Mouse (Mus musculus): ENCODE results near the gene Pithd1. TPM values are rescaled to one million over a fixed set of nuclear protein-coding genes. Genes with fewer than 3 reads are reported as not detected.

Pithd1 gene
- polyA plus RNA-seq, 1 experiment from 2014 or later = 57.0 TPM

DNA sequence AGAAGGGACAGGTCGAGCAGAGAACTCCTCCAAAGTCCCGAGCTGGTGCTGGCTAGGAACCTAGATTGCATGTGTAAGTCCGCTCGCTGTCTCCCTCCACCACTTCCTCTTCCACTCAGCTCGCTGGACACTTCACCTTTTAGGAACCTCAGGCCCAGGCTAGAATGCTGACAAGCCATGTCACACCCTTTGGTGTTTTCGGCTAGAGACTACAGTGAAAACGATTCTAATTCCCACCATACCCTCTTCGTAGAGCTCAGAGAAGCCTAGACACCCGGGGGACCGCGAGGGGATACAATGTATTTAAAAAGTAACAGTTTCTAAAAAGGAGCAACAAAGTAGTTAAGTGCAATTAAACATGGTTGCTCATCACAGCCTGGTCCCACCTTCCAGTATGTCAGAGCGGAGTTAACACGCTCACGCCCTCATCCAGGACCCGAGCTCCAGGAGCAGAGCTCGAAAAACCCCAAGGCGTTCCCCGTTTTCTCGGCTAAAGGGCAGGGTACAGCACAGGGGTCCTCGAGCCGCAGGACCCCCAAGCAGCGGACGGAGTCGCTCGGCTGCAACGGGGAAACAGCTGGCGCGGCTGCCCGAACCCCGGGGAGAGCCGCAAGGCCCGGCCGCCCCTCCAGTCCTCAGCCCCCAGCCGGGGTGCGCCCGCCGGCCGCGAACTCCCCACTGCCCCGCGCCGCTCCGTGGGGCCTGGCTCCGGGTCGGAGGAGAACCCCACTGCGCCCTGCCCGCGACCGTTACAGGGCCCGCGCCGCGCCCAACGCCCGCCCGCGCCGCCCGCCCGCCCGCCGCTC is 33.9 kb upstream of the Pithd1 start:
- H3K4me3 ChIP-seq = peak overlapping the region; percentile 100
- peaks cover 13% of the 10 kb centered on the region for H3K4me1 ChIP-seq
- ATAC-seq (ENCODE audit: low FRiP score, low read depth) = peak; percentile 75
- under 1% methylated on average over 36 of the region's 62 CpGs for WGBS
- peak overlapping the region; percentile 86 for H3K27ac ChIP-seq
- no peaks in the 10 kb centered on the region for H3K9me3 ChIP-seq
- no peaks in the 10 kb centered on the region; the same call in 1 of the 2 replicates for H3K36me3 ChIP-seq
- H3K4me2 ChIP-seq (replicated peaks) = peak overlapping the region; percentile 97
- peak overlapping the region; percentile 99 for H3K9ac ChIP-seq
- H3K27me3 ChIP-seq = no peaks in the 10 kb centered on the region

GRCm38 (mm10) chr4:136016059-136016602 is 29.1 kb upstream of the Pithd1 start:
- H3K4me1 ChIP-seq = peaks cover 13% of the 10 kb centered on the region

DNA sequence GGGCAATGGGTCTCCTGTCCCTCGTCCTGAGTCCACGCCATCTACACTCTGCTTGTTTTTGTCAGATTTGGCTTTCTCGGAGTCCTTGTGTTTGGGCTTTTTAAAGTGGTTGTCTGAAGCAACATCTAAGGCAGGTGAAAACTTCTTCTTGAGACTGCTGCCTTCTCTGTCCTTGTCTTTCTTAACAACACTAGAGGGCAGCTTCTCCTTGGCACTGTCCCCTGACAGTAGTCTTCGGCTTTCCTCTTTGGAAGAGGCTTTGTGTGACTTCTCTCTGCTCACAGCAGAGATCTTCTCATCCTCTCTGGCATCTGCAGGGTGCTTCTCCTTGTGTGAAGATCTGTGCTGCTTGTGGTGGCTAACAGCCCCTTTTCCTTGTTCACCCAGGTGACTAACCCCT is 23.5 kb upstream of the Pithd1 start:
- Histone ChIP-seq H3K36me3 (peaks cover 80% of the 10 kb centered on the region), H3K27me3 (no peaks in the 10 kb centered on the region), H3K4me3 (no peak overlapping the region), H3K4me1 (no peaks in the 10 kb centered on the region), H3K9ac (no peak overlapping the region), H3K9me3 (no peaks in the 10 kb centered on the region), H3K4me2 (replicated peaks) (no peak overlapping the region), H3K27ac (no peak overlapping the region)
- no peak for ATAC-seq (ENCODE audit: low FRiP score, low read depth)
- 96% methylated on average over 4 of the region's 4 CpGs for WGBS

More at GRCm38 (mm10) chr4:136016059-136016602, 29.1 kb upstream of the Pithd1 start:
- no peak overlapping the region for H3K4me3 ChIP-seq
- ATAC-seq (ENCODE audit: low FRiP score, low read depth) = no peak
- H3K27ac ChIP-seq = no peak overlapping the region
- WGBS = 74% methylated on average over 3 of the region's 3 CpGs
- no peak overlapping the region for H3K4me2 ChIP-seq (replicated peaks)
- no peak overlapping the region for H3K9ac ChIP-seq
- peaks cover 28% of the 10 kb centered on the region for H3K36me3 ChIP-seq
- H3K27me3 ChIP-seq = no peaks in the 10 kb centered on the region
- no peaks in the 10 kb centered on the region for H3K9me3 ChIP-seq

GRCm38 (mm10) chr4:136008782-136009447 is 21.9 kb upstream of the Pithd1 start:
- WGBS = 94% methylated on average over 8 of the region's 8 CpGs
- Histone ChIP-seq H3K4me1 (no peaks in the 10 kb centered on the region), H3K4me2 (replicated peaks) (no peak overlapping the region), H3K27me3 (no peaks in the 10 kb centered on the region), H3K27ac (no peak overlapping the region), H3K9me3 (no peaks in the 10 kb centered on the region), H3K36me3 (peaks cover 94% of the 10 kb centered on the region), H3K4me3 (no peak overlapping the region), H3K9ac (no peak overlapping the region)
- ATAC-seq (ENCODE audit: low FRiP score, low read depth) = no peak

DNA sequence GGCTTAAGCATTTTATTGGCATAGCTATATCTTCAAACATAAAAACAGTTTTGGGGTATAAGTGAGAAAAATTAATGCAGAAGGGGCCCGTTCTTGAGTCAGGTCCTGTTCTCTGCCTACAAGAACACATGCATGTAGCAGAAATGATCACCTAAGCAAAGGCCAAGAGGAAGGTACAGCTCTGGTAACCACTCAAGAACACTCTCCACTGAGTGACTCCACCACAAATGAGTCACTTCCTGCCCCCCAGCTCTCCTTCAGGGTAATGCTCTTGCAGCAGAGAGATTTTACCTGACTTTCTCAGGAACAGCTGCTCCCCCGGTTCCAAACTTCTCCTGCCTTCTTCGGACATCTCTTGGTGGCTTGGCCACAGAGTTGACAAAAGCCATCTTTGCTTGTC is 19.8 kb upstream of the Pithd1 start:
- H3K4me3 ChIP-seq = no peak overlapping the region
- no peaks in the 10 kb centered on the region for H3K9me3 ChIP-seq
- no peaks in the 10 kb centered on the region for H3K27me3 ChIP-seq
- no peak overlapping the region for H3K4me2 ChIP-seq (replicated peaks)
- no peak overlapping the region for H3K27ac ChIP-seq
- no peak for ATAC-seq (ENCODE audit: low FRiP score, low read depth)
- H3K4me1 ChIP-seq = no peaks in the 10 kb centered on the region
- 94% methylated on average over 3 of the region's 3 CpGs for WGBS
- peaks cover 96% of the 10 kb centered on the region for H3K36me3 ChIP-seq
- no peak overlapping the region for H3K9ac ChIP-seq

DNA sequence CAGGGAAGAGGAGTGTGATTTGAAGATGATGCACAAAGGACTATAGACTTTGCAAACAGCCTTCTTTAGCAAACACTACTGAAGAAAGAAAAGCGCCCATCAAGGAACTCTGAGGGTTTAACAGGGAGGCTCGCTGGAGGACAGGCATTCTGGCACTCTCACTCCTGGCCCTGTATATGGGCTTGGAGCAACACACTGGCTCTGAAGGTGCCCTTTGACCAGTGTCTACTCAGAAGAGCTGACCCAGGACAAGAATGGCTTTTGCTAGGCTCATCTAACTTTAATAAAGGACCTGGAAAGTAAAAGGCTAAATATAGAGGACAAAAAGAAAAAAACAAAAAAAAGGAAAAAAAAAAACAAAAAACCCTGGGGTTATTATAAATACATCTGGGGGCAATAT is 17.9 kb upstream of the Pithd1 start:
- Histone ChIP-seq H3K9me3 (no peaks in the 10 kb centered on the region), H3K4me3 (no peak overlapping the region), H3K27me3 (no peaks in the 10 kb centered on the region), H3K4me2 (replicated peaks) (no peak overlapping the region), H3K9ac (no peak overlapping the region), H3K4me1 (no peaks in the 10 kb centered on the region), H3K36me3 (peaks cover 84% of the 10 kb centered on the region), H3K27ac (no peak overlapping the region)
- ATAC-seq (ENCODE audit: low FRiP score, low read depth) = no peak
- WGBS = 95% methylated on average over 2 of the region's 2 CpGs

DNA sequence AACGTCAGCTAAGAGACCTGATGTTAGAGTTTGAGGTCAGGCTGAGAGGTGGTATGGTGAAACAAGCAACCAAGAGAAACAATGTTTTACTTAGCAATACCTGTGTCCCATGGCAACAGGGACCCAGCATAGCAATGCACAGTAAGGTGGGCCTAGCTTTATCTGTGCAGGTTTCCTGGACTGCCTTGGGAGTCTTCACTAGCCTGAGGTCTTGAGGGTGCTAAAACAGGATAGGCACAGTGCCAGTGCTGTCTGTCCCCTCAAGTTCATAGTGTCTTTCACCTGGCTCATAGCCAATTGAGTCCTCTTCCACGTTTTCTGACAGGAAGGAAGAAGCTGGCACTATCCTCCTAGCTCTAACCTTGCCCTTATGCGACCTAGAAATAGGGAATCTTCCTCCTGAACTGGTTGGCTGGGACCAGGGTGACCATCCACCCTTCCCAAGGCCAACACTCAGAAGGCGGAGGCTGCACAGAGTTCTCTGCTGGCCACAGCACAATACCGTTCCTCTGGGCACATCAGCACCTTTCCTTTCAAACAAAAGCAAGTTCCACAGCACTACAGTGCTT is 17.1 kb upstream of the Pithd1 start:
- no peak overlapping the region for H3K4me2 ChIP-seq (replicated peaks)
- H3K27ac ChIP-seq = no peak overlapping the region
- no peaks in the 10 kb centered on the region for H3K4me1 ChIP-seq
- peaks cover 77% of the 10 kb centered on the region for H3K36me3 ChIP-seq
- H3K4me3 ChIP-seq = no peak overlapping the region
- no peak for ATAC-seq (ENCODE audit: low FRiP score, low read depth)
- no peaks in the 10 kb centered on the region for H3K27me3 ChIP-seq
- no peaks in the 10 kb centered on the region for H3K9me3 ChIP-seq
- H3K9ac ChIP-seq = no peak overlapping the region
- 93% methylated on average over 5 of the region's 5 CpGs for WGBS

GRCm38 (mm10) chr4:135995118-135995517 is 8.1 kb upstream of the Pithd1 start:
- Histone ChIP-seq H3K4me3 (no peak overlapping the region), H3K9ac (no peak overlapping the region), H3K27ac (no peak overlapping the region), H3K27me3 (no peaks in the 10 kb centered on the region), H3K4me2 (replicated peaks) (no peak overlapping the region), H3K4me1 (no peaks in the 10 kb centered on the region), H3K9me3 (peaks cover 9% of the 10 kb centered on the region), H3K36me3 (no peaks in the 10 kb centered on the region)
- WGBS = 85% methylated on average over 4 of the region's 4 CpGs
- ATAC-seq (ENCODE audit: low FRiP score, low read depth) = no peak

- Histone ChIP-seq H3K36me3 (no peaks in the 10 kb centered on the region), H3K9me3 (peaks cover 9% of the 10 kb centered on the region), H3K4me3 (no peak overlapping the region), H3K27me3 (no peaks in the 10 kb centered on the region), H3K4me2 (replicated peaks) (no peak overlapping the region), H3K27ac (no peak overlapping the region), H3K4me1 (no peaks in the 10 kb centered on the region), H3K9ac (no peak overlapping the region)
- 98% methylated on average over 6 of the region's 6 CpGs for WGBS
- no peak for ATAC-seq (ENCODE audit: low FRiP score, low read depth)
Observed at GRCm38 (mm10) chr4:135993941-135994340, 6.9 kb upstream of the Pithd1 start.

GRCm38 (mm10) chr4:135987714-135988113 is 650 bp upstream of the Pithd1 start:
- H3K4me3 ChIP-seq = peak overlapping the region; percentile 96
- 67% methylated on average over 9 of the region's 9 CpGs for WGBS
- H3K9ac ChIP-seq = peak overlapping the region; percentile 96; the same call in 1 of the 2 replicates
- H3K36me3 ChIP-seq = peaks cover 32% of the 10 kb centered on the region
- H3K27me3 ChIP-seq = no peaks in the 10 kb centered on the region
- H3K4me2 ChIP-seq (replicated peaks) = peak overlapping the region; percentile 90
- H3K4me1 ChIP-seq = peaks cover 16% of the 10 kb centered on the region
- no peak for ATAC-seq (ENCODE audit: low FRiP score, low read depth)
- no peaks in the 10 kb centered on the region for H3K9me3 ChIP-seq
- H3K27ac ChIP-seq = peak overlapping the region; percentile 81

- peak overlapping the region; percentile 96 for H3K4me3 ChIP-seq
- peaks cover 16% of the 10 kb centered on the region for H3K4me1 ChIP-seq
- peaks cover 43% of the 10 kb centered on the region for H3K36me3 ChIP-seq
- WGBS = 8% methylated on average over 23 of the region's 23 CpGs
- H3K9me3 ChIP-seq = no peaks in the 10 kb centered on the region
- ATAC-seq (ENCODE audit: low FRiP score, low read depth) = no peak
- no peaks in the 10 kb centered on the region for H3K27me3 ChIP-seq
- peak overlapping the region; percentile 96 for H3K9ac ChIP-seq
- peak overlapping the region; percentile 81; the same call in 1 of the 2 replicates for H3K27ac ChIP-seq
- H3K4me2 ChIP-seq (replicated peaks) = peak overlapping the region; percentile 90
Observed at GRCm38 (mm10) chr4:135986301-135986942, 642 bp downstream of the Pithd1 start.

DNA sequence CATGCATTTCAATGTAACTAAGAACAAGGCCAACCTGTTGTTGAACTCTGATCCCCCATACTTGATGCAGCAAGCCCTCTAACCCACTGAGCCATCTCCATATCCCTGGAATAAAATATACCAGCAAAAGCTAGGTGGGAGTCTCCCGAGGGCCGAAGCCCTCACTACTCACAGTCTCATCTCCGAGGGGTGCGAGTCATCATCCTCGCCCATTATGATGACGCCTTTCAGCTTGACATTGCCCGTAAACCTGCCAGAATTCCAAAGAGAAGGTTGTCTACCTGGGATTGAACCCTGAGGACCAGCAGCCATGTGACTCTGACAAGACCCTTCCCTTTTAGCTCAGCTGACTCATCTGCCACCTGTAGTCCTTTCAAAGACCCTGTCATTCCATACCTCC is 1.3 kb downstream of the Pithd1 start:
- 88% methylated on average over 7 of the region's 7 CpGs for WGBS
- Histone ChIP-seq H3K4me1 (peaks cover 16% of the 10 kb centered on the region), H3K36me3 (peaks cover 49% of the 10 kb centered on the region), H3K27ac (no peak overlapping the region), H3K4me2 (replicated peaks) (peak overlapping the region; percentile 90), H3K9ac (peak overlapping the region; percentile 96), H3K9me3 (no peaks in the 10 kb centered on the region), H3K27me3 (no peaks in the 10 kb centered on the region), H3K4me3 (peak overlapping the region; percentile 96)
- ATAC-seq (ENCODE audit: low FRiP score, low read depth) = no peak
